Mouse (Mus musculus) heart, postnatal 0 days (tissue): ENCODE measurements around the gene Foxp1.

ENCODE experiments used
- CTCF ChIP-seq: IDR thresholded peaks from 2 replicates; pipeline ENCODE4 v1.5.1; 2016; ENCODE audit warnings: antibody characterized with exemption, control low read depth, low read depth
- EP300 ChIP-seq: IDR thresholded peaks from 2 replicates; pipeline ENCODE4 v1.6.1; 2016; ENCODE audit warnings: antibody characterized with exemption, low read depth

DNA sequence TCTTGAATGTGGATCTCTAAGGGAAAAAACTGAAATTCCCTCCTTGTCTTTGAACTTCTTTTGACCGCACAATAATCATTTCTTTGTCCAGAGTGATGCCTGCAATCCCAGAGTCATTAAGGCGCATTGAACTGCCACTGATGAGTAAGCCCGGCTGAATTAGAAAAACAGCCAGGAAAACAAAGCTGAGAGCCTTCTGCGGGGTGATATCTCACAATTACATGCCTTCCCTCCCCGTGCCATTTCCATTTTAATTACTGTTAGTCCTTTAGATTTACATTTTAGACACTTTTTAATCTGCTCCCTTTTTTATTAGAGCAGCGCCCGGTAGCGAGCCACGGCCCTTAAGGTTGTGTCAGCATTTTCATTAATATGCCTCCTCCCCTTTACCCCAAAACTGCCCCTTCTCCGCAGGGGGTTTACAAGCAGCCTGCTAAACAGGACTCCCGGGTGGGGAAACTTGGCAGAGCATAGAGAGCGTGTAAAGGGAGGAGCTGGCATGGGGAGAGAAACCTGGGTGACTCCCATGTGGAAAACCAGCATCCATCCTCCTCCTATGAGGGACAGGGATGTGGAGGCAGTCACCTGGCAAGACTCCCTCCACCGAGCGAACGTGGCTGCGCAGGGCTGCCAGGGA lies 508.5 kb downstream of the Foxp1 start:
- no peak for TF ChIP-seq CTCF
- no peak for TF ChIP-seq EP300
